Mouse (Mus musculus): Measurements from ENCODE around the gene Tnfrsf1b. TPM values are rescaled to one million over a fixed set of nuclear protein-coding genes. Genes with fewer than 3 reads are reported as not detected.
"Not testable (repeated sequence)": the region's sequence is repeated elsewhere in the genome, so short reads cannot be mapped to it uniquely, and the experiment has no call there.

Tnfrsf1b gene
- polyA plus RNA-seq, 1 experiment = 14.0 TPM

DNA sequence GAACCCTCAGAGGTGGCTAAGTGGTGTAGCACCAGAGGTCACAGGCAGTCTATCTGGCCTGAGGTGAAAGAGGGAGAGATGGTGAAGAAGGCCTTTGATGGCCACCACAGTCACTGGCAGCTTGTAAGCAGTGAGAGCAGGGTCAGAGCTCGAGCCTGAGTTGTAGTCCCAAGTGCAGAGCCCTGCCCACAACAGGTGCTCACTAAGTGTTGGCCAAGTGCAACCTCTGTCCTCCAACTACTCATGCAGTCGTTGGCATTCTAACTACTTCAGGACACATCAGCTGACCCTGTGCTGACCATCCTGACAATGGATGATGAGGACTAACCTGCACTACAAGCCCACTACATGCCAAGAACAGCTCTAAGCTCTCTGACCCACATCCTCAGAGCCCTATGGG is 59.1 kb downstream of the Tnfrsf1b start:
- no peak for TF ChIP-seq CTCF (IDR thresholded peaks at IDR 0.05; ENCODE audit: control insufficient read depth, insufficient read depth, low read length)
- no peak for TF ChIP-seq POLR2A (IDR thresholded peaks at IDR 0.05; ENCODE audit: borderline replicate concordance, control insufficient read depth, low read depth, low read length)
- no peak overlapping the region for H3K27ac ChIP-seq (ENCODE audit: control insufficient read depth, insufficient read depth, low read depth, low read length, poor library complexity)
- H3K4me1 ChIP-seq (ENCODE audit: control insufficient read depth, insufficient read depth, low read length) = no peaks in the 10 kb centered on the region
- 76% methylated on average over 2 of the region's 2 CpGs for WGBS
- no peak overlapping the region for H3K4me3 ChIP-seq (replicated peaks; ENCODE audit: control insufficient read depth, low read depth, low read length)

DNA sequence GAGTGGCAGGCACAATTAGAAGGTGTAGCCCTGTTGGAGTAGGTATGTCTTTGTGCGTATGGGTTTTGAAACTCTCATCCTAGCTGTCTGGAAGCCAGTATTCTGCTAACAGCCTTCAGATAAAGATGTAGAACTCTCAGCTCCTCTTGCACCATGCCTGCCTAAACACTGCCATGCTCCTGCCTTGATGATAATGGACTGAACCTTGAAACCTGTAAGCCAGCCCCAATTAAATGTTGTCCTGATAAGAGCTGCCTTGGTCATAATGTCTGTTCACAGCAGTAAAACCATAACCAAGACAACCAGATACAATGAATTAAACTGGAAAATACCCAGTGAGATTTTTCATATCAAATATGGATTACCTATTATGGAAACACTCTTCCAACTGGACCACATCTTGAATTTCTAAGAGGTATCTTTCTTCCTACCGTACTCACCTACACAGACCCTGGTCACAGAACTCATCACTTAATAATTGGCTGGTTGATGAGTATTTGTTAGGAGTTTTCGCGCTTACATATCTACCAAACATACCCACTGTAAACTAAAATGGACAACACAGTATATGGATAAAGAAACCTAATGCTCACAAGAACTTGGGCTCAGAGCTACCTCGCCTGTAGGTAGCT is 67.6 kb downstream of the Tnfrsf1b start:
- Histone ChIP-seq H3K27ac (ENCODE audit: control insufficient read depth, insufficient read depth, low read depth, low read length, poor library complexity) (no peak overlapping the region), H3K4me3 (replicated peaks; ENCODE audit: control insufficient read depth, low read depth, low read length) (no peak overlapping the region), H3K4me1 (ENCODE audit: control insufficient read depth, insufficient read depth, low read length) (no peaks in the 10 kb centered on the region)
- TF ChIP-seq CTCF (IDR thresholded peaks at IDR 0.05; ENCODE audit: control insufficient read depth, insufficient read depth, low read length) = no peak
- TF ChIP-seq POLR2A (IDR thresholded peaks at IDR 0.05; ENCODE audit: borderline replicate concordance, control insufficient read depth, low read depth, low read length) = no peak
- WGBS = 90% methylated on average over 5 of the region's 5 CpGs

DNA sequence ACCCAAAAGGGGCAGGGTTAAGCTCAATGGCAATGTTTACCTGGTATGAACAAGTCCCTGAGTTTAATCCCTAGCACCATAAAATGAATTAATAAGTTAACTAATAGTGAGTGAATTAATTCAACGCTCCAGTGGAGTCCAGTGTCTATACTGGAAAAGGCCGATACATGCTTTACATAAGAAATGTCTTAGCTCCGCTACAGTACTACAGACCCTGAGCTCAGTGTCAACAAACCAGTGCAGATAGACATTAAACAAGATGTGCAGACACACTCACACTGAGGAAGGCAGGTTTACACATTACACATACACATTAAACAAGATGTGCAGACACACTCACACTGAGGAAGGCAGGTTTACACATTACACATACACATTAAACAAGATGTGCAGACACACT is 81.1 kb downstream of the Tnfrsf1b start:
- WGBS = 96% methylated on average over 3 of the region's 3 CpGs
- not testable (repeated sequence) for H3K4me1 ChIP-seq (ENCODE audit: control insufficient read depth, insufficient read depth, low read length); H3K27ac ChIP-seq (ENCODE audit: control insufficient read depth, insufficient read depth, low read depth, low read length, poor library complexity)

DNA sequence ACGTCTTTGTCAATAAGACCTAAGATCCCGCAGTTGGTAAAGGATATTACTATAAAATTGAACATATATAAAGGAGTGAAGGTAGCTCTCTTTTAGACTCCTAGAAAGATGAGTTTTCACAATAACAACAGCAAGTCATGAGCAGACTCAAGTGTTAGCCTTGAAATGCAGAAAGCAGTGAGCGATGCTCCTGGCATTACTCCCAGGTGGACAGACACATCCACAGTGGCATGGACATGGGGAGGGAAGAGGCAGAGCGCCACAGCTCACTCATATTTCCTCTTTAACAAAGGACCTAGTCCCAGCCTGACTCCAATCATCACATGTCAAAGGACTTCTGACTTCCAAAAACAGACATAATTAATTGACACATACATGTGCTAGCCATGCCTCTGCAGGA is 82.6 kb downstream of the Tnfrsf1b start:
- H3K4me3 ChIP-seq (replicated peaks; ENCODE audit: control insufficient read depth, low read depth, low read length) = no peak overlapping the region
- no peak for TF ChIP-seq CTCF (IDR thresholded peaks at IDR 0.05; ENCODE audit: control insufficient read depth, insufficient read depth, low read length)
- no peak for TF ChIP-seq POLR2A (IDR thresholded peaks at IDR 0.05; ENCODE audit: borderline replicate concordance, control insufficient read depth, low read depth, low read length)
- no peaks in the 10 kb centered on the region for H3K4me1 ChIP-seq (ENCODE audit: control insufficient read depth, insufficient read depth, low read length)
- H3K27ac ChIP-seq (ENCODE audit: control insufficient read depth, insufficient read depth, low read depth, low read length, poor library complexity) = no peak overlapping the region
- 92% methylated on average over 4 of the region's 4 CpGs for WGBS

More for the DNA sequence above, 81.1 kb downstream of the Tnfrsf1b start:
- H3K4me3 ChIP-seq (replicated peaks; ENCODE audit: control insufficient read depth, low read depth, low read length) = not testable (repeated sequence)

Other genes with a start within 250 kb of the Tnfrsf1b start
- 18.2 and 35.3 TPM in 2 replicates for gene Vps13d, start 51.9 kb downstream of the Tnfrsf1b start, polyA plus RNA-seq (2011; ENCODE audit: insufficient read depth, insufficient read length, low replicate concordance, missing spikeins)
- not detected in 2 replicates for gene Tnfrsf8, start 68.3 kb upstream of the Tnfrsf1b start, polyA plus RNA-seq (2011; ENCODE audit: insufficient read depth, insufficient read length, low replicate concordance, missing spikeins)